Mouse (Mus musculus): ENCODE measurements around the gene Tshz2. TPM values are rescaled to one million over a fixed set of nuclear protein-coding genes. Genes with fewer than 3 reads are reported as not detected.

Gene Tshz2
- total RNA-seq, 2 experiments from 2014 or later: 38.7 to 40.3 TPM

- no peak for DNase-seq (ENCODE audit: extremely low spot score in 1 of 2, low spot score in 2 of 2)
- intact Hi-C loops (cut with DNase I): no loop called here
Observed at GRCm38 (mm10) chr2:170007426-170007958, 374.7 kb downstream of the Tshz2 start.

GRCm38 (mm10) chr2:170009729-170010128 is 376.9 kb downstream of the Tshz2 start:
- DNase-seq (ENCODE audit: extremely low spot score in 1 of 2, low spot score in 2 of 2): no peak
- intact Hi-C loops (cut with DNase I): no loop called here

GRCm38 (mm10) chr2:170011858-170012257 is 379.0 kb downstream of the Tshz2 start:
- DNase-seq (ENCODE audit: extremely low spot score in 1 of 2, low spot score in 2 of 2): no peak
- intact Hi-C loops (cut with DNase I): no loop called here

- intact Hi-C loops (cut with DNase I): no loop called here
- DNase-seq (ENCODE audit: extremely low spot score in 1 of 2, low spot score in 2 of 2): no peak
Observed at GRCm38 (mm10) chr2:170017302-170017701, 384.5 kb downstream of the Tshz2 start.

GRCm38 (mm10) chr2:170017926-170018325 is 385.1 kb downstream of the Tshz2 start:
- no peak for DNase-seq (ENCODE audit: extremely low spot score in 1 of 2, low spot score in 2 of 2)
- intact Hi-C loops (cut with DNase I): no loop called here

- no peak for DNase-seq (ENCODE audit: extremely low spot score in 1 of 2, low spot score in 2 of 2)
- intact Hi-C loops (cut with DNase I): no loop called here
Observed at GRCm38 (mm10) chr2:170022953-170023352, 390.1 kb downstream of the Tshz2 start.

- intact Hi-C loops (cut with DNase I): no loop called here
- DNase-seq (ENCODE audit: extremely low spot score in 1 of 2, low spot score in 2 of 2): no peak
Observed at GRCm38 (mm10) chr2:170023741-170024140, 390.9 kb downstream of the Tshz2 start.

GRCm38 (mm10) chr2:170024939-170025338 is 392.1 kb downstream of the Tshz2 start:
- intact Hi-C loops (cut with DNase I): no loop called here
- DNase-seq (ENCODE audit: extremely low spot score in 1 of 2, low spot score in 2 of 2): peak in 1 of 2 experiments; percentile 36

- no peak for DNase-seq (ENCODE audit: extremely low spot score in 1 of 2, low spot score in 2 of 2)
- intact Hi-C loops (cut with DNase I): no loop called here
Observed at GRCm38 (mm10) chr2:170025896-170026295, 393.1 kb downstream of the Tshz2 start.

GRCm38 (mm10) chr2:170027837-170028236 is 395.0 kb downstream of the Tshz2 start:
- intact Hi-C loops (cut with DNase I): no loop called here
- no peak for DNase-seq (ENCODE audit: extremely low spot score in 1 of 2, low spot score in 2 of 2)

- intact Hi-C loops (cut with DNase I): no loop called here
- DNase-seq (ENCODE audit: extremely low spot score in 1 of 2, low spot score in 2 of 2): no peak
Observed at GRCm38 (mm10) chr2:170028488-170029303, 395.9 kb downstream of the Tshz2 start.

- no peak for DNase-seq (ENCODE audit: extremely low spot score in 1 of 2, low spot score in 2 of 2)
- intact Hi-C loops (cut with DNase I): no loop called here
Observed at GRCm38 (mm10) chr2:170029304-170029856, 396.6 kb downstream of the Tshz2 start.

GRCm38 (mm10) chr2:170031226-170031625 is 398.4 kb downstream of the Tshz2 start:
- intact Hi-C loops (cut with DNase I): no loop called here
- DNase-seq (ENCODE audit: extremely low spot score in 1 of 2, low spot score in 2 of 2): no peak

GRCm38 (mm10) chr2:170031872-170032271 is 399.1 kb downstream of the Tshz2 start:
- intact Hi-C loops (cut with DNase I): no loop called here
- no peak for DNase-seq (ENCODE audit: extremely low spot score in 1 of 2, low spot score in 2 of 2)

GRCm38 (mm10) chr2:170033219-170033618 is 400.4 kb downstream of the Tshz2 start:
- intact Hi-C loops (cut with DNase I): no loop called here
- no peak for DNase-seq (ENCODE audit: extremely low spot score in 1 of 2, low spot score in 2 of 2)

- DNase-seq (ENCODE audit: extremely low spot score in 1 of 2, low spot score in 2 of 2): no peak
- intact Hi-C loops (cut with DNase I): no loop called here
Observed at GRCm38 (mm10) chr2:170034794-170035193, 402.0 kb downstream of the Tshz2 start.

GRCm38 (mm10) chr2:170036791-170037241 is 404.0 kb downstream of the Tshz2 start:
- intact Hi-C loops (cut with DNase I): no loop called here
- no peak for DNase-seq (ENCODE audit: extremely low spot score in 1 of 2, low spot score in 2 of 2)

GRCm38 (mm10) chr2:170037346-170037745 is 404.5 kb downstream of the Tshz2 start:
- DNase-seq (ENCODE audit: extremely low spot score in 1 of 2, low spot score in 2 of 2): peak; percentile 12 to 53
- intact Hi-C loops (cut with DNase I): no loop called here

- DNase-seq (ENCODE audit: extremely low spot score in 1 of 2, low spot score in 2 of 2): no peak
- intact Hi-C loops (cut with DNase I): no loop called here
Observed at GRCm38 (mm10) chr2:170039772-170040171, 407.0 kb downstream of the Tshz2 start.

- intact Hi-C loops (cut with DNase I): no loop called here
- DNase-seq (ENCODE audit: extremely low spot score in 1 of 2, low spot score in 2 of 2): no peak
Observed at GRCm38 (mm10) chr2:170041101-170041500, 408.3 kb downstream of the Tshz2 start.
